Mouse (Mus musculus): ENCODE results near the gene 1700123O20Rik. TPM values are rescaled to one million over a fixed set of nuclear protein-coding genes. Genes with fewer than 3 reads are reported as not detected.

The 1700123O20Rik gene
- polyA plus RNA-seq, 1 experiment from 2014 or later: 40.2 TPM

DNA sequence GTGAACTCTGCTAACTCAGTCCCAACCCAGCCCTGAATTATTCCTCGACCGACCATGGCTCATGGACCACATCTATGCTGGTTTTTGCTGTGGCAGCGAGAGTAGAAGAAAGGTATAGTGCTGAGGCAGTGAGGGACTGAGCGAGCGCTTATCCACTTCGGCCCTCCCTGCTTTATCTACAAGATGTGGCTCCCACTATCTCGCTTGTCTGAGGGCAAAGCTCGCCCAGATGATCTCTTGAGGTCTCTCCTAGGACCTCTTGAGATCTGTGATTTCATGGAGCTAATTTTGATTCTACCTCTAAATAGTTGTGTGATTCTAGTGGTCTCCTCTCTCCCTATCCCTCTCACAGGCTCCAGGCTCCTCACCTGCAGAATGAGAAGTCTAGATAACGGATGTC lies 23.0 kb downstream of the 1700123O20Rik start:
- 36% methylated on average over 9 of the region's 9 CpGs for WGBS (ENCODE audit: insufficient replicate concordance)
- no peaks in the 10 kb centered on the region for H3K9me3 ChIP-seq (replicated peaks; ENCODE audit: control insufficient read depth, low read length)
- no peaks in the 10 kb centered on the region for H3K36me3 ChIP-seq (ENCODE audit: control insufficient read depth, insufficient read depth)
- no peak overlapping the region for H3K27ac ChIP-seq (ENCODE audit: low read length)
- H3K4me2 ChIP-seq (ENCODE audit: low read depth, low read length): no peak overlapping the region
- H3K4me3 ChIP-seq (ENCODE audit: low read depth, low read length): no peak overlapping the region
- H3K9ac ChIP-seq (ENCODE audit: low read depth, low read length): peak overlapping the region; percentile 4; the same call in 1 of the 2 replicates
- no peak for ATAC-seq (ENCODE audit: low read depth)
- peaks cover 25% of the 10 kb centered on the region for H3K4me1 ChIP-seq (ENCODE audit: control insufficient read depth, low read depth, low read length)
- H3K27me3 ChIP-seq (ENCODE audit: control insufficient read depth, insufficient read depth, low read depth, low read length): peaks cover 16% of the 10 kb centered on the region

GRCm38 (mm10) chr14:54712074-54712473 lies 26.1 kb downstream of the 1700123O20Rik start, which contains the start of gene Cebpe:
TSS of gene Cebpe (minus strand) at chr14:54712174.
- WGBS (ENCODE audit: insufficient replicate concordance): 59% methylated on average over 7 of the region's 7 CpGs
- Histone ChIP-seq H3K27me3 (ENCODE audit: control insufficient read depth, insufficient read depth, low read depth, low read length) (peaks cover 10% of the 10 kb centered on the region), H3K36me3 (ENCODE audit: control insufficient read depth, insufficient read depth) (no peaks in the 10 kb centered on the region), H3K9ac (ENCODE audit: low read depth, low read length) (peak within 1 kb of the TSS; percentile 25; the same call in 1 of the 2 replicates), H3K4me3 (ENCODE audit: low read depth, low read length) (peak within 1 kb of the TSS; percentile 27), H3K9me3 (replicated peaks; ENCODE audit: control insufficient read depth, low read length) (no peaks in the 10 kb centered on the region), H3K4me1 (ENCODE audit: control insufficient read depth, low read depth, low read length) (peaks cover 2% of the 10 kb centered on the region), H3K27ac (ENCODE audit: low read length) (peak within 1 kb of the TSS; percentile 71), H3K4me2 (ENCODE audit: low read depth, low read length) (0 out of 2 replicates have a peak within 1 kb of the TSS, but pooled peaks have one; percentile 31)
- ATAC-seq (ENCODE audit: low read depth): no peak

DNA sequence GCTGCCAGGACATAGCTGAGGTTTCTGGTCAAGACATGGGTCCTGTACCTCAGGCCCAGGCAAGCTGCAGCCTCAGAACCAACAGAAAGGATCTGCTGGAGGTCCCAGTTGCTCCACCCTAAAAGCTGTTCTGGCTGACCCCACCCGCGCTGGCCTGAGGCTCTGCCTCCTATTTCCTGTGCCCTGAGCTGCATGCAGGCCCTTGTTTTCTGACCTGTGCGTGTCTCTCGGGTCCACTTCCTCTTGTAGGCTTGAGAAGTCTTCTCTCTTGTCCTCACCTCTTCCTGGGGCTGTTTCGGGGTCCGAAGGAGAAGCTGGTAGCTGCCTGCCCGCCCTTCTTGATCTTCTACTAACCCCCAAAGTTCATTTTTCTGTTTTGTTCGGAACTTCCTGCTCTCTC lies 26.8 kb downstream of the 1700123O20Rik start:
- ATAC-seq (ENCODE audit: low read depth): peak; percentile 35; the same call in 1 of the 2 replicates
- WGBS (ENCODE audit: insufficient replicate concordance): 24% methylated on average over 8 of the region's 8 CpGs
- Histone ChIP-seq H3K27me3 (ENCODE audit: control insufficient read depth, insufficient read depth, low read depth, low read length) (peaks cover 2% of the 10 kb centered on the region), H3K27ac (ENCODE audit: low read length) (peak overlapping the region; percentile 71), H3K36me3 (ENCODE audit: control insufficient read depth, insufficient read depth) (no peaks in the 10 kb centered on the region), H3K4me2 (ENCODE audit: low read depth, low read length) (0 out of 2 replicates have a peak overlapping the region, but pooled peaks have one; percentile 31), H3K9ac (ENCODE audit: low read depth, low read length) (peak overlapping the region; percentile 17; the same call in 1 of the 2 replicates), H3K4me3 (ENCODE audit: low read depth, low read length) (no peak overlapping the region), H3K4me1 (ENCODE audit: control insufficient read depth, low read depth, low read length) (peaks cover 2% of the 10 kb centered on the region), H3K9me3 (replicated peaks; ENCODE audit: control insufficient read depth, low read length) (no peaks in the 10 kb centered on the region)

DNA sequence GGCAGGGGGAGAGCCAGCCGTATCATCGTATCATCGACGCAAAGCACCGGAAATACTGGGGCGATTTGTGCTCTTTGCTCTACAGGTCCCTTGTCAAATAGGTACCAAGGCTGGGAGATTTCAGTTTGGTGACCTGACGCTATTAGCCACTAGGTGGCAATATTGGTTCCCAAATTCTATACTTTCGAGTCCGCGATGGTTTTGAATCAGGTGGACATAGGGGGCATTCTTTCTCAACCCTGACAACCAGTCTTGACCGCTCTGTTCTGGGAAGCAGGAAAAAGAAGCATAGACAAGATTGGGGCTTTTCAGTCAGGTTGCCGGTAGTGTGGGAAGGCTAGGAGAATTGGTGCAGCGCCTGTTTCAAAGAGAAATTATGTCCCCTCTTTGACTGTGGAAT lies 28.1 kb downstream of the 1700123O20Rik start:
- under 1% methylated on average over 13 of the region's 13 CpGs for WGBS (ENCODE audit: insufficient replicate concordance)
- H3K9me3 ChIP-seq (replicated peaks; ENCODE audit: control insufficient read depth, low read length): no peaks in the 10 kb centered on the region
- no peak overlapping the region for H3K27ac ChIP-seq (ENCODE audit: low read length)
- ATAC-seq (ENCODE audit: low read depth): no peak; the same call in 1 of the 2 replicates
- H3K27me3 ChIP-seq (ENCODE audit: control insufficient read depth, insufficient read depth, low read depth, low read length): no peaks in the 10 kb centered on the region; the same call in none of the 2 replicates
- H3K4me3 ChIP-seq (ENCODE audit: low read depth, low read length): peak overlapping the region; percentile 46
- H3K9ac ChIP-seq (ENCODE audit: low read depth, low read length): no peak overlapping the region
- H3K36me3 ChIP-seq (ENCODE audit: control insufficient read depth, insufficient read depth): no peaks in the 10 kb centered on the region
- peak overlapping the region; percentile 62 for H3K4me2 ChIP-seq (ENCODE audit: low read depth, low read length)
- peaks cover 2% of the 10 kb centered on the region for H3K4me1 ChIP-seq (ENCODE audit: control insufficient read depth, low read depth, low read length)

- Histone ChIP-seq H3K27me3 (ENCODE audit: control insufficient read depth, insufficient read depth, low read depth, low read length) (no peaks in the 10 kb centered on the region; the same call in none of the 2 replicates), H3K4me1 (ENCODE audit: control insufficient read depth, low read depth, low read length) (peaks cover 2% of the 10 kb centered on the region), H3K4me3 (ENCODE audit: low read depth, low read length) (peak overlapping the region; percentile 46), H3K36me3 (ENCODE audit: control insufficient read depth, insufficient read depth) (no peaks in the 10 kb centered on the region), H3K4me2 (ENCODE audit: low read depth, low read length) (peak overlapping the region; percentile 62), H3K9me3 (replicated peaks; ENCODE audit: control insufficient read depth, low read length) (no peaks in the 10 kb centered on the region), H3K27ac (ENCODE audit: low read length) (no peak overlapping the region), H3K9ac (ENCODE audit: low read depth, low read length) (no peak overlapping the region)
- 2% methylated on average over 15 of the region's 15 CpGs for WGBS (ENCODE audit: insufficient replicate concordance)
- no peak for ATAC-seq (ENCODE audit: low read depth)
Measured at GRCm38 (mm10) chr14:54714617-54715081, 28.6 kb downstream of the 1700123O20Rik start.

DNA sequence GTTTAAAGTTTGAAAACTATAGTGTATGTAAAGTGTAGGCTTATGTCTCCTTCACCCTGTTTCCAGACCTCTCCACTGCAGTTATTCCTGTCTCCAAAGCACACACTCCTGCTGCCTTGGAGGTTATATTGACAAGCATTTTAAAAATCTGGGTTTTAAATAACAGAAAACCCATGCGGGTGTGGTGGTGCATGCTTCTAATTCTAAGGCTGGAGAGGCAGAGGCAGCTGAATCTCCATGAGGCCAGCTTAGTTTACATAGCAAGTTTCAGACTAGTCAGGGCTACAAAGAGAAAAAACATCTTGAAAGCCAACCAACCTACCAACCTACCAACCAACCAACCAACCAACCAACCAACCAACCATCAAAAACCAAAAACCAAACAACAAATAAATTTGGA lies 29.4 kb downstream of the 1700123O20Rik start:
- no peak overlapping the region for H3K4me2 ChIP-seq (ENCODE audit: low read depth, low read length)

GRCm38 (mm10) chr14:54720041-54720440 lies 34.0 kb downstream of the 1700123O20Rik start:
- no peak for ATAC-seq (ENCODE audit: low read depth)
- 70% methylated on average over 11 of the region's 11 CpGs for WGBS (ENCODE audit: insufficient replicate concordance)
- no peaks in the 10 kb centered on the region for H3K27me3 ChIP-seq (ENCODE audit: control insufficient read depth, insufficient read depth, low read depth, low read length)
- no peaks in the 10 kb centered on the region for H3K36me3 ChIP-seq (ENCODE audit: control insufficient read depth, insufficient read depth)
- H3K27ac ChIP-seq (ENCODE audit: low read length): no peak overlapping the region
- no peak overlapping the region for H3K4me3 ChIP-seq (ENCODE audit: low read depth, low read length)
- no peak overlapping the region for H3K9ac ChIP-seq (ENCODE audit: low read depth, low read length)
- no peak overlapping the region for H3K4me2 ChIP-seq (ENCODE audit: low read depth, low read length)
- H3K9me3 ChIP-seq (replicated peaks; ENCODE audit: control insufficient read depth, low read length): no peaks in the 10 kb centered on the region
- H3K4me1 ChIP-seq (ENCODE audit: control insufficient read depth, low read depth, low read length): no peaks in the 10 kb centered on the region

More for the DNA sequence above, 29.4 kb downstream of the 1700123O20Rik start:
- Histone ChIP-seq H3K4me3 (ENCODE audit: low read depth, low read length) (no peak overlapping the region), H3K9me3 (replicated peaks; ENCODE audit: control insufficient read depth, low read length) (no peaks in the 10 kb centered on the region), H3K27ac (ENCODE audit: low read length) (no peak overlapping the region), H3K36me3 (ENCODE audit: control insufficient read depth, insufficient read depth) (no peaks in the 10 kb centered on the region), H3K27me3 (ENCODE audit: control insufficient read depth, insufficient read depth, low read depth, low read length) (no peaks in the 10 kb centered on the region; the same call in none of the 2 replicates), H3K9ac (ENCODE audit: low read depth, low read length) (no peak overlapping the region), H3K4me1 (ENCODE audit: control insufficient read depth, low read depth, low read length) (peaks cover 2% of the 10 kb centered on the region)
- no peak for ATAC-seq (ENCODE audit: low read depth)
- 55% methylated on average over 1 of the region's 1 CpGs for WGBS (ENCODE audit: insufficient replicate concordance)

GRCm38 (mm10) chr14:54720654-54721350 lies 34.8 kb downstream of the 1700123O20Rik start:
- Histone ChIP-seq H3K4me2 (ENCODE audit: low read depth, low read length) (no peak overlapping the region), H3K36me3 (ENCODE audit: control insufficient read depth, insufficient read depth) (no peaks in the 10 kb centered on the region), H3K4me1 (ENCODE audit: control insufficient read depth, low read depth, low read length) (no peaks in the 10 kb centered on the region), H3K4me3 (ENCODE audit: low read depth, low read length) (no peak overlapping the region), H3K9ac (ENCODE audit: low read depth, low read length) (no peak overlapping the region), H3K27me3 (ENCODE audit: control insufficient read depth, insufficient read depth, low read depth, low read length) (no peaks in the 10 kb centered on the region), H3K27ac (ENCODE audit: low read length) (no peak overlapping the region), H3K9me3 (replicated peaks; ENCODE audit: control insufficient read depth, low read length) (no peaks in the 10 kb centered on the region)
- no peak for ATAC-seq (ENCODE audit: low read depth)
- WGBS (ENCODE audit: insufficient replicate concordance): 63% methylated on average over 7 of the region's 7 CpGs

DNA sequence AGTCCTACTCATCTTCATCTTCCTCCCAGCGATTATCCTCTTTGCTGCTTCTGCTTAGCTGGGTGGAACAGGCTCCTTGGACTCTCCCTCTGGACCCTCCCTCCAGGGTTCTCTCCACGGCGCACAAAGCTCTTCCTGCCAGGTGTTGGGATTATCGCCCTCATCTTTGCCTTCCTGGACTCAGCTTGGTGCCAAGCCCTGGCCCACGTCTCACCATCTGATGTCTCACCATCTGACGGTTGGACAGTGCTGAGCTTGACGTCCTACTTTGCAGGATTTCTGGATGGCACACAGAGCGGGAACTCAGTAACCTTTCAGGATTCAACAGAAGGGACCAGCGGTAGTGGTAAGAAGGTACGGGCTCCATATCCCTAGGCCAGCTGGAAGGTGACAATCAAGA lies 35.7 kb downstream of the 1700123O20Rik start:
- no peak for ATAC-seq (ENCODE audit: low read depth)
- Histone ChIP-seq H3K36me3 (ENCODE audit: control insufficient read depth, insufficient read depth) (no peaks in the 10 kb centered on the region), H3K4me3 (ENCODE audit: low read depth, low read length) (no peak overlapping the region), H3K4me1 (ENCODE audit: control insufficient read depth, low read depth, low read length) (no peaks in the 10 kb centered on the region), H3K27ac (ENCODE audit: low read length) (no peak overlapping the region), H3K4me2 (ENCODE audit: low read depth, low read length) (no peak overlapping the region), H3K9me3 (replicated peaks; ENCODE audit: control insufficient read depth, low read length) (no peaks in the 10 kb centered on the region), H3K9ac (ENCODE audit: low read depth, low read length) (no peak overlapping the region), H3K27me3 (ENCODE audit: control insufficient read depth, insufficient read depth, low read depth, low read length) (no peaks in the 10 kb centered on the region)
- 66% methylated on average over 10 of the region's 10 CpGs for WGBS (ENCODE audit: insufficient replicate concordance)

Measured in liver, embryonic 16.5 days (tissue).